Mouse (Mus musculus): Measurements from ENCODE around the gene Trio. TPM values are rescaled to one million over a fixed set of nuclear protein-coding genes. Genes with fewer than 3 reads are reported as not detected.

Trio gene
- polyA plus RNA-seq, 1 experiment from 2014 or later = 82.3 TPM

- H3K9me3 ChIP-seq = no peaks in the 10 kb centered on the region
- H3K27me3 ChIP-seq = no peaks in the 10 kb centered on the region
- peaks cover 36% of the 10 kb centered on the region for H3K36me3 ChIP-seq
- H3K4me3 ChIP-seq (replicated peaks) = no peak overlapping the region
- H3K4me1 ChIP-seq (replicated peaks) = peaks cover 82% of the 10 kb centered on the region
- H3K27ac ChIP-seq = peak overlapping the region; percentile 91
- no peak overlapping the region for H3K4me2 ChIP-seq
- peak; percentile 38 for ATAC-seq (ENCODE audit: insufficient number of reproducible peaks, insufficient read depth, low FRiP score, low TSS enrichment, low read depth)
- no peak overlapping the region for H3K9ac ChIP-seq (replicated peaks)
- 27% methylated on average over 5 of the region's 5 CpGs for WGBS
Observed at GRCm38 (mm10) chr15:27808596-27809276, 216.9 kb downstream of the Trio start.

DNA sequence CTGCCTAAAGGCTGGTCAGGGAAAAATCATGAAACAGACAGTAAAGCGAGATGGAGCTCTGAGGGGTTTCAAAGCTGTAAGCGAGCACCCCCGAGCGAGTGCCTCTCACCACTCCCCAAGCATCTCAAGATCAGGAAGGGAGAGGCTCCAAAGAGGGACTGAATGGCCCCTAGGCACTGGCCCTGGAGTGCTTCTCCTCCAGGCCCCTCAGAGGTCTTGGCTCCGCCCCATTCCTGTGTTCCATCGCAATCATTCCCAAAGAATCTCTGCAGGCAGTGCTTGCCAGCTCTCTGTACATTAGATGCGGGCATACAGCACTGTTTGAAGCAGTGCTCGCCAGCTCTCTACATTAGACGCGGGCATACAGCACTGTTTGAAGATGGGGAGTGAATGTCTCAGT is 219.4 kb downstream of the Trio start:
- Histone ChIP-seq H3K36me3 (peaks cover 39% of the 10 kb centered on the region), H3K9me3 (no peaks in the 10 kb centered on the region), H3K9ac (replicated peaks) (no peak overlapping the region), H3K4me1 (replicated peaks) (peaks cover 97% of the 10 kb centered on the region), H3K4me2 (peak overlapping the region; percentile 2; the same call in 1 of the 2 replicates), H3K27me3 (no peaks in the 10 kb centered on the region), H3K27ac (peak overlapping the region; percentile 59), H3K4me3 (replicated peaks) (no peak overlapping the region)
- WGBS = 47% methylated on average over 10 of the region's 10 CpGs
- peak; percentile 12; the same call in 1 of the 2 replicates for ATAC-seq (ENCODE audit: insufficient number of reproducible peaks, insufficient read depth, low FRiP score, low TSS enrichment, low read depth)

DNA sequence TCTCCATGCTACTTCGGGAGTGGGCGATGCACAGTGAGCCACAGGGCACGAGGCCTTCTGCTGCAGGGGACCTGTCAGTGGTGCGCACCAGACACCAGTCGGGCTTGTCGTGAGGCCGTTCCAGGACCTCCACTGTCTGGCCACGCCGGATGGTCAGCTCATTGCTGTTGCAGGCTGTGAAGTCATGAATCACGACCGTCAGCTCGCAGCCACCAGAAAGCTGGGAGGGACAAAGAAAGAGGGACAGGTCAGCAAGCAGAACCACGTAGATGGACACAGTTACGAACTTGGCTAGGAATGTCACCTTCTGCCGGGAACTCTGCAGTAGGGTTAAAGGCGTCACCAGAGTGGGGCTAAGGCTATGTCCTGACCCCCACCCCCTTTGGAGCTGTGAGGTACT is 220.0 kb downstream of the Trio start:
- Histone ChIP-seq H3K9me3 (no peaks in the 10 kb centered on the region), H3K27me3 (no peaks in the 10 kb centered on the region), H3K4me1 (replicated peaks) (peaks cover 97% of the 10 kb centered on the region), H3K9ac (replicated peaks) (0 out of 2 replicates have a peak overlapping the region, but pooled peaks have one; percentile 6), H3K4me3 (replicated peaks) (no peak overlapping the region), H3K27ac (peak overlapping the region; percentile 59), H3K4me2 (no peak overlapping the region), H3K36me3 (peaks cover 44% of the 10 kb centered on the region)
- no peak for ATAC-seq (ENCODE audit: insufficient number of reproducible peaks, insufficient read depth, low FRiP score, low TSS enrichment, low read depth)
- 64% methylated on average over 16 of the region's 16 CpGs for WGBS

DNA sequence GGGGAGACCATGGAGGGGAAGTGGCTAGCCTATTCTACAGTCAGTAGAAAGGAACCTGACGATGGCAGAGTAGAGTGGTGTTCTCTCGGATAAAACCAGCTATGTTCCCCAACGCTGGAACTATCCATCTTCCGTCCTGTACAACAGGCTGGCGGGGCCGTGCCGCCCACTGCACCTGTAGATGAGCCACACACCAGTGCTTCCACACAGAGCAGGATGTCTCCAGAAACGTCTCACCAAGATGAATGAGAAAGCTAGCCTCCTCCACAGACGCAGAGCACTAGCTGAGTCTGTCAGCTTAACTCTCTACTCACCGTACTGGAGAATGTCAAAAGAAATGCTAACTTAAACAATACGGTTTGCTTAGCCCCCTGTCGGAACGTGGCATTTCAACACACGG is 221.2 kb downstream of the Trio start:
- WGBS = 82% methylated on average over 14 of the region's 14 CpGs
- Histone ChIP-seq H3K9me3 (no peaks in the 10 kb centered on the region), H3K27me3 (no peaks in the 10 kb centered on the region), H3K27ac (peak overlapping the region; percentile 81), H3K4me3 (replicated peaks) (no peak overlapping the region), H3K4me1 (replicated peaks) (peaks cover 87% of the 10 kb centered on the region), H3K36me3 (peaks cover 47% of the 10 kb centered on the region), H3K9ac (replicated peaks) (no peak overlapping the region), H3K4me2 (no peak overlapping the region)
- ATAC-seq (ENCODE audit: insufficient number of reproducible peaks, insufficient read depth, low FRiP score, low TSS enrichment, low read depth) = no peak

DNA sequence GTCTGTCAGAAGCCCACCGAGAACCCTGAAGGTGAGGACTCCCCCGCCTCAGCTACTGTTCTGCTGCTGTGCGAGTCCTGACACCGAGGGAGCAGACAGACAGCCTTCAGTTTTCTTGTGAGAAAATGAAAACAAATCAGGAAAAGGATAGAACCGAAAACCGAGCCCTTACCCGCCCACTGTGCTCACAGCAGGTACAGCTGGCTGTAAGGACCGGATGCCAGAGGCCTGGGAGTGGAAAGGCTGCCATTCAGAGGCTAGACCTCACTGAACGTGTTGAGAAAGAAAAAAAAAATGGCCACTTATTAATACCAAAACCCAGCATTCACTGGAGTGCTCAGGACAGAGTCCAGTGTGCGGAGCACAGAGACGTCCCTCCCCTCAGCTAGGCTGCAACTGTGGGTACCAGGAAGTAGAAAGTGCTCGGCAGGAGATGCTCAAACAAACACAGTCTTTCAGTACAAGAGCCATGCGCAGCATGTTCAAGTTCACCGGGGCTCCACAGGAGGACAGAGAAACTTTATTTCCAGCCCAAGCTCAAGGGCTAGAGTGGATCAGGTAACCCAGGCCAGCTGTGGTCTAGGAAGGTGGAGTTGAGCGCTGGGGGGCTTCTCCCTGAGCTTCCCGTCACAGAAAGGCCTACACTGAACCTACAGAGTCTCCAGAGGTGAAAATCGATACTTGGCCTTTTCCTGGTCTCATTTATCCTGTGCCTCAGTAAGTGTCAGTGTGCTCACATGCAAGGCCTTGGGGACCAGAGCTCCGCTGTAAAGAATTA is 221.9 kb downstream of the Trio start:
- ATAC-seq (ENCODE audit: insufficient number of reproducible peaks, insufficient read depth, low FRiP score, low TSS enrichment, low read depth) = no peak; the same call in 1 of the 2 replicates
- no peak overlapping the region for H3K4me2 ChIP-seq
- 53% methylated on average over 18 of the region's 18 CpGs for WGBS
- peaks cover 48% of the 10 kb centered on the region for H3K36me3 ChIP-seq
- no peaks in the 10 kb centered on the region for H3K27me3 ChIP-seq
- H3K4me3 ChIP-seq (replicated peaks) = no peak overlapping the region
- no peaks in the 10 kb centered on the region for H3K9me3 ChIP-seq
- no peak overlapping the region for H3K9ac ChIP-seq (replicated peaks)
- peak overlapping the region; percentile 81 for H3K27ac ChIP-seq
- H3K4me1 ChIP-seq (replicated peaks) = peaks cover 84% of the 10 kb centered on the region

- no peak for ATAC-seq (ENCODE audit: insufficient number of reproducible peaks, insufficient read depth, low FRiP score, low TSS enrichment, low read depth)
- no peaks in the 10 kb centered on the region for H3K9me3 ChIP-seq
Observed at GRCm38 (mm10) chr15:27802243-27802642, 223.4 kb downstream of the Trio start.

DNA sequence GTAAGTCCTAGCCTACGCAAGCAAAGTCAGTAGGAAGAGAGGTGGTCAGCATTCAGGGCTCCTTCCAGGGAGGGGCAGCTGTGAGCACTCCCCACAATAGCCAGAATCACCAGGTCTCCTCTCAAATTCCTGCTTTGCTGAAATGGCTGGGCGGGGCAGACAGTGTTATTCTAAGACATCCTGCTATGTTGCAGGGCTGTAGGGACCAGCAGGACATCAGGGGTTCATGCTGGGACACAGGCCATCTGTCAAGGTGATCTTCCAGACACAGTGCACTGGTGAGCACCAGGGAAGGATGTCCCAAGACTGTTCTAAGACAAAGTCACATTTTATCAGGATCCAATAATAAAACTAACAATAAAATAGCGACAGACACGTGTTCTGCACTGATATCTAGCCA is 224.5 kb downstream of the Trio start:
- Histone ChIP-seq H3K9me3 (no peaks in the 10 kb centered on the region), H3K4me1 (replicated peaks) (peaks cover 81% of the 10 kb centered on the region), H3K4me2 (no peak overlapping the region), H3K27me3 (no peaks in the 10 kb centered on the region), H3K27ac (no peak overlapping the region), H3K36me3 (peaks cover 53% of the 10 kb centered on the region), H3K9ac (replicated peaks) (no peak overlapping the region), H3K4me3 (replicated peaks) (no peak overlapping the region)
- no peak for ATAC-seq (ENCODE audit: insufficient number of reproducible peaks, insufficient read depth, low FRiP score, low TSS enrichment, low read depth)
- WGBS = 64% methylated on average over 4 of the region's 4 CpGs

More at GRCm38 (mm10) chr15:27802243-27802642, 223.4 kb downstream of the Trio start:
- Histone ChIP-seq H3K36me3 (peaks cover 53% of the 10 kb centered on the region), H3K4me3 (replicated peaks) (no peak overlapping the region), H3K27ac (0 out of 2 replicates have a peak overlapping the region, but pooled peaks have one; percentile 32), H3K4me1 (replicated peaks) (peaks cover 81% of the 10 kb centered on the region), H3K9ac (replicated peaks) (no peak overlapping the region), H3K4me2 (no peak overlapping the region), H3K27me3 (no peaks in the 10 kb centered on the region)
- WGBS = 86% methylated on average over 12 of the region's 12 CpGs

GRCm38 (mm10) chr15:27797480-27798155 is 228.0 kb downstream of the Trio start:
- H3K9me3 ChIP-seq = no peaks in the 10 kb centered on the region
- no peak overlapping the region for H3K4me3 ChIP-seq (replicated peaks)
- no peaks in the 10 kb centered on the region for H3K27me3 ChIP-seq
- 0 out of 2 replicates have a peak overlapping the region, but pooled peaks have one; percentile 5 for H3K9ac ChIP-seq (replicated peaks)
- peak overlapping the region; percentile 96 for H3K27ac ChIP-seq
- 17% methylated on average over 20 of the region's 20 CpGs for WGBS
- H3K4me1 ChIP-seq (replicated peaks) = peaks cover 76% of the 10 kb centered on the region
- peaks cover 27% of the 10 kb centered on the region for H3K36me3 ChIP-seq
- H3K4me2 ChIP-seq = no peak overlapping the region
- peak; percentile 81 for ATAC-seq (ENCODE audit: insufficient number of reproducible peaks, insufficient read depth, low FRiP score, low TSS enrichment, low read depth)

DNA sequence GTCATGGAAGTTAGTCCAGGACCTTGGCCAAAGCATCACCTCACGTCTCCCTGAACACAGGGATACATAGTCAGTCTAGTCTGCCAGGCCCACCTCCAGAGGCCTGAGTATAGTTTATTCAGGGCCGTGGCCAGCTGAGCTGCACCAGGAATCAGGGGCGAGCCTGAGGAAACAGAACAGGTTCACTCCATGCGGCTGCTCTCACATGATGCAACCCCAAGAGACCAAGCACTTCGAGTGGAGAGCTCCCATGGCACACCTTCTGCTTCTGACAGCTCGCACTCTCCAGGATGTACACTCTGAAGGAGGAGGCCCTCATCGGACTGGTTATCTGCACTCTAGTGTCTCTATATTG is 228.8 kb downstream of the Trio start:
- 0 out of 2 replicates have a peak, but pooled peaks have one; percentile 11 for ATAC-seq (ENCODE audit: insufficient number of reproducible peaks, insufficient read depth, low FRiP score, low TSS enrichment, low read depth)

DNA sequence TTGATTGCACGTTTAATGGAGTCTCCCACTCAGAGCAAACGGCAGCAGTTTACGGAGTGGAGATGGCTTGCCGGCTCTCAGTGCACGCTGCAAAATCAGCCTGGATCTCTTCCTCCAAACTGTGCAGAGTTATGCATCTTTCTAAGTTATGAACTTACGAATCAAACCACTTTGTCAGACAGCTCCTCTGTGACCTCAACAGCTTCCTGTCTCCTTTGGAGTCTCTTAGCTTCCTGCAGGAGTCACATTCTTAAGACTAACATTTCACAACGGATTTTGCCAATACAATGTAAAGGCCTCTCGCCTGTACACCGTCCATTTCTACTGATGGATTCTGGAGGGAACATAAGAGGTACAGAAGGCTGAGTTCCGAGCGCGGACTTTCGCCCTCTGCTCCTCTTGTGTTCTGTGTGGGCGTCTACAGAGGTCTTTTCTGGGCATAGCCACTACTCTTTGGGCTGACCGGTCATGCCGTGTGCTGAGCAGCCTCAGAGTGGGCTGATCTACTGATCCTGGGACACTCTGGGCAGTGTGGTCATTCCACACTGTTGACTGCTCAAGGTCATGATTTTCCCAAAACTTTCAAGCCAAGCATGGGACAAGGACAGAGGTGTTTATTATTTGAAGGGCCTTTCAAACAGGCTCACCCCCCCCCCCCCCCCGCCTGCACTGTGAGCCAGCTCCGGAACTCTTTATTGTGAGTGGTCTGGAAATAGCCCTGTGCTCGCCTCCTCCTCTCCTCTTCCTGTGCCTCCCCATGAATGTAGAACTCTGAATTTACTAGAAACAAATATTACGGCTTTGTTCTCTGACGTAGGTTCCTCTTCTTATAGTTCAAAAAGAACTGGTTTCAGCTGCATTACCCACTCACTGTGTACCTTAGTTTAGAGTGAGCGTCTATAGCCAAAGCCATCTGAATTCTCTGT is 229.4 kb downstream of the Trio start:
- H3K9ac ChIP-seq (replicated peaks) = no peak overlapping the region
- peak overlapping the region; percentile 96 for H3K27ac ChIP-seq
- no peak for ATAC-seq (ENCODE audit: insufficient number of reproducible peaks, insufficient read depth, low FRiP score, low TSS enrichment, low read depth)
- 69% methylated on average over 22 of the region's 22 CpGs for WGBS
- no peaks in the 10 kb centered on the region for H3K27me3 ChIP-seq
- no peak overlapping the region for H3K4me3 ChIP-seq (replicated peaks)
- H3K9me3 ChIP-seq = no peaks in the 10 kb centered on the region
- H3K36me3 ChIP-seq = peaks cover 15% of the 10 kb centered on the region; the same call in 1 of the 2 replicates
- peaks cover 76% of the 10 kb centered on the region for H3K4me1 ChIP-seq (replicated peaks)
- no peak overlapping the region for H3K4me2 ChIP-seq

More for the DNA sequence above, 228.8 kb downstream of the Trio start:
- peaks cover 20% of the 10 kb centered on the region; the same call in 1 of the 2 replicates for H3K36me3 ChIP-seq
- H3K4me3 ChIP-seq (replicated peaks) = no peak overlapping the region
- H3K27ac ChIP-seq = peak overlapping the region; percentile 96
- peaks cover 77% of the 10 kb centered on the region for H3K4me1 ChIP-seq (replicated peaks)
- WGBS = 64% methylated on average over 7 of the region's 7 CpGs
- no peaks in the 10 kb centered on the region for H3K9me3 ChIP-seq
- H3K4me2 ChIP-seq = no peak overlapping the region
- no peaks in the 10 kb centered on the region for H3K27me3 ChIP-seq
- no peak overlapping the region for H3K9ac ChIP-seq (replicated peaks)
